Mouse (Mus musculus): ENCODE results near the gene Cab39l.
A peak's percentile ranks its signal among the peaks of the same experiment; 100 is the strongest.
"Not testable (repeated sequence)": the region's sequence is repeated elsewhere in the genome, so short reads cannot be mapped to it uniquely, and the experiment has no call there.

The Cab39l gene

DNA sequence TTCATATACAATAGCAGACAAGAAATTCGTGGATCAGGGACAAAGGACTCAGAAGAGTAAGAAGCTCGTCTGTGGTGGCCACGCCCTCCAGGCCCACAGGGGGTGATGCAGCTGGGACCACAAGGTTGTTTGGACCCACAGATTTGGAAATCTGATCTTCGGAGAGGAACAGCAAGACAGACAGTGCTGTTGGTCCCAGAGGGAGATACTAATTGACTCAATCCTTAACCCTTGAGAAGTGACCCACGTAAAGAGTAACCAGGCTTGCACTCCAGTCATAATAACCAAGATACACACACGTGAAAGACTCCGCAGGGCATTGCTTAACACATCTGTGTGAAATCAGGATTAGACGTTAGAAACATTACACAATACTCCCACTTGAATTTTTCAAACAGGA lies 151.1 kb downstream of the Cab39l start:
- no peak for DNase-seq

GRCm38 (mm10) chr14:59592593-59592992 lies 151.8 kb downstream of the Cab39l start:
- DNase-seq: no peak

DNA sequence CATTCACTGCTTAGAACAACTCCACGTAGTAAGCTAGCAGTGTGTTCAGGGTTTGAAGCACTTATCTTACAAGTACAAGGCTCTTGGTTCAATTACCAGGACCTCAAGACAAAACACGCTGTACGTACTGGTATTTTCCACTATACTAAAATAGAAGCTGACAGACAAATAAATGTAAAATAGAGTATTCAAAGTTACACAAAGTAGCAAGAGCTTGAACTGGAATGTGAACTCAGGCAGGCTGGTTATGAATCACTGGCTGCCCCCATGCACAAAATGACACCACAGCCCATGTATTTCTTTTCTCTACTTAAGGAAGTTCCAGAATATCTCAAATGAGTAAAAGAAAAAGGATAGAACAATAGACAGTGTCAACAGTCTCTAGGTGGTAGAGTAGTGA lies 154.2 kb downstream of the Cab39l start:
- no peak for DNase-seq

GRCm38 (mm10) chr14:59597398-59598259 lies 156.9 kb downstream of the Cab39l start, which contains the start of gene Cdadc1:
Cdadc1 (minus strand) TSS chr14:59597959.
- peak; percentile 98 to 100 for DNase-seq

GRCm38 (mm10) chr14:59598260-59598627 lies 157.5 kb downstream of the Cab39l start:
- DNase-seq: no peak

DNA sequence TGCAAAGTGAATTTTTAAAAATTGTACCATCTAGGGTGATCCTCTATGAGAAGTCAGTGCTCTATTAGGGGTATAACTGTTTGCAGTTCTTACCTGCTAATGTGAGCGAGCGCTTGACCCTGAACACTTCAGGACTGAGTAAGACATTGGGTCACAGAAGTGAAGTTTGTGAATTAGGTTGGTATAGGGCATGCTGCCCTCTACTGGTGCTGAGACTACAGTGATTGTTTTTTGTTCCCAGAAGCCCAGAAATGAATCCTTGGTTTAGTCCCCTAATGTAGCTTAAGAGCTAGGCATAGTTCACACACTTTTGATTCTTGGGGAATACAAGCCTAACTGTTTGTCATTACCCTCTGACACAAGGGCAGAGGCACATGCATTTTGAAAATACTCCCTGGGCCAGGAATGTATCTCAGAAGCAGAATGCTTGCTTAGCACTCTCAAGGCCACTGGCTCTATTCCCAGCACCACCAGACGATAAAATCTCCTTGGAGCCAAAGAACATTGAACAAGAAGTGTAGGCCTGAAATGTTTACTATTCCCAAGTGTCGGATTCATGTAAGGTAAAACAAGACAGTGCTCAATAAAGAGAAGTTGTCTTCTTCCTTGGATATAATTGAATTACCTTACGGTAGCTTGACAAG lies 163.4 kb downstream of the Cab39l start:
- DNase-seq: peak in 1 of 2 experiments; percentile 37

- DNase-seq: peak; percentile 65 to 83
Observed at GRCm38 (mm10) chr14:59605671-59606353, 165.0 kb downstream of the Cab39l start.

DNA sequence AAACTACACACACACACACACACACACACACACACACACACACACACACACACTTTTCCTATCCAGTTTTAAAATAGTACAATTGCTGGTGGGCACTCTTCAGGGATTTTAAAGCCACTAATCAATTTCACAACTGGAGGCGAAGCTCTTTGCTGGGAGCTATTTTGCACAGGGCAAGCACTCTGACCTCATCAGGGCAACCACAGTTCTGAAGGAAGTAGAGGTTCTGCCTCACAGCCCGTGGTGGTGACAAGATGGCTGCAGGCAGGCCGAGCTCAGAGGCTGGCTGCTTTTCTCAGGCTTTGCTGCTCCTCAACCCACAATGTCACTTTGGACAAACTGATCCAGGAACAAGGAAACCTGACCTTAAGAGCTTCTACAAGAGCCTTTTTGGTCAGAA lies 166.2 kb downstream of the Cab39l start:
- DNase-seq: no peak

DNA sequence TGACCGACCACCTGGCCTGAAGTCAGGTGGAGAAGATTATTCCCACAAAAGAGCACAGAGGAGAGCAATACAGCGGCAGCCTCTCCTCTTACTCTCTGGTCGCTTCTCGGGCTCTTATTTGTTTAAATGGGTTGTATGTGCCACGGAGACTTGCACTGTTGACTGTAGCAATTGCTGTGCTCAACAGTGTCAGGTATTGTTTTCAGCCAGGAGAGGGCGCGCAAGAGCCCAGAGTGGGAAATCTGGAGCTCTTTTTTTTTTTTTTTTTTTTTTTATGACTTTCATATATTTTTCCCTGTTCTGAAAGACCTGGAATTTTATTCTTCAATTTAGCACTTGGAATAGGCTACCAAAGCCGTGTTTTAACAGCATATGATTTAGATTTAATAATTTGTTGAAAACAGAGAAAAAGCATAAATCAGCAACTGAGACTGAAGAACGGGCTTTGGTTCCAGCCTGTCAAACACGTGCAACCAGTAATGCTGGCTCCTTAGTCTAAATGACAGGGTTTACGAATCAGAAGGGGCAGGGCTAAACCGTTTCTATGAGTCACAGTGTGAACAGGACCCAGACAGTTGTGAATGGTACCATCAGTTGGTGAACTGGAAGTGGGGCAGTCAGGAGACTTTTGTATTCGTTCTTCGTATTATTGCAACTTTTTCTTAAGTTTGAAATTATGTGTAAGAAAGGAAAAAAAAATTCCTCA lies 172.3 kb downstream of the Cab39l start:
- DNase-seq: peak; percentile 58 to 82

DNA sequence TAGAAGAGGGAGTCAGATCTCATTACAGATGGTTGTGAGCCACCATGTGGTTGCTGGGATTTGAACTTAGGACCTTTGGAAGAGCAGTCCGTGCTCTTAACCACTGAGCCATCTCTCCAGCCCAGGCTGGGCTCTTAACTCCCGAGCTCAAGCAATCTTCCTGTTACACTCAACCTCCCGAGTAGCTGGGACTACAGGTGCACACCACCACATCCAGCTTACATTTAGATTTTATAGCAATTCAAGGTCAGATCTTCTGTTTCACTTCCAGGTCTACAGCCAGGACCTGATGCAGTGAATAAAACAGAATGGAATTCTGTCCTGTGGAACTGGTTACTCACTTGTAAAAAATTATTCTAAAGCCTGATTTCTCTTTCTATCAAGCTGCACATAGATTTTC lies 173.4 kb downstream of the Cab39l start:
- DNase-seq: not testable (repeated sequence)

DNA sequence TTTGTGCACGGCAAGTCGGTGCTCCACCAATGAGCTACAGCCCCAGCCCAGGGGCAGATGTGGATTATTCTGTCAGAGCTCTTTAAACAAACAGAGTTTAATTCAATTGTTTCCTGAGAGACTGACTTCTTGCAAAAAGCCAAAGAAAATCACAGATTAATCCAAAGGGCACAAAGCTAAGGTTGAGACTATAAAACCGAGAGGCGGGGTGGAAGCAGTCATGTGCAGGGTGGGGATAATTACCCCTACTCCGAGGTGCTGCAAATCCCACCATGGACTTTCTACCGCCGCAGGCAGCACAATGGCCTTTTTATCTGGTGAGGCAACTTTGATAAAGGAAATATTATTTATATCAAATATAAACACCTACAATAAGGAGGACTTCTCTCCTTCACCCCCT lies 176.0 kb downstream of the Cab39l start:
- no peak for DNase-seq

DNA sequence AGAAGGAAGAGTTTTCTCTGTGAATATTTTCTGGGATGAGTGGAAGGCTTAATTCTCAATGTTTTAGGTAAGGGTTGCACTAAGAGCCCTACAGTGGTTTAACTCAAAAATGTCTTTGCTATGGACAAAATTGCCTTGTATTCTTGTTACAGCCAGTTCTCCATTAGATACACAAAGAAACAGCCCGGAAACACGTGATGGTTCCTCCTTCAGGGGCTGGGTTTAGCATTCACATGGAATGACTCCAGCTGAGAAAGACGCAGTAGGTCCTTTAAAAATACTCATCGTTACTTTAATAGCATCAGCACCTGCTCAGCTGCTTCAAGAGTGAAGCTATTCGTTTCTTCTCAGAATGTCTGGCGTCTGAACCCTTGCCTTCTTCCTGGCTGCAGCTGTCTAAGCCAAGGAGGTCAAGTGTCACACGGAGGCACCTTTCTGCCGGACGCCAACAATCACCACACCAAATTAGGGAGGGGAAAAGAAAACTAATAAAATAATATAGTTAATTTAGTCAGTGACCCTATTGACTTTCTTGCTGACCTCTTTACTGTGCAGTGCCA lies 183.6 kb downstream of the Cab39l start:
- no peak for DNase-seq

- peak; percentile 43 to 50 for DNase-seq
Observed at GRCm38 (mm10) chr14:59625158-59625805, 184.5 kb downstream of the Cab39l start, which contains the start of gene Shisa2. Shisa2 (plus strand) TSS chr14:59625308.

DNA sequence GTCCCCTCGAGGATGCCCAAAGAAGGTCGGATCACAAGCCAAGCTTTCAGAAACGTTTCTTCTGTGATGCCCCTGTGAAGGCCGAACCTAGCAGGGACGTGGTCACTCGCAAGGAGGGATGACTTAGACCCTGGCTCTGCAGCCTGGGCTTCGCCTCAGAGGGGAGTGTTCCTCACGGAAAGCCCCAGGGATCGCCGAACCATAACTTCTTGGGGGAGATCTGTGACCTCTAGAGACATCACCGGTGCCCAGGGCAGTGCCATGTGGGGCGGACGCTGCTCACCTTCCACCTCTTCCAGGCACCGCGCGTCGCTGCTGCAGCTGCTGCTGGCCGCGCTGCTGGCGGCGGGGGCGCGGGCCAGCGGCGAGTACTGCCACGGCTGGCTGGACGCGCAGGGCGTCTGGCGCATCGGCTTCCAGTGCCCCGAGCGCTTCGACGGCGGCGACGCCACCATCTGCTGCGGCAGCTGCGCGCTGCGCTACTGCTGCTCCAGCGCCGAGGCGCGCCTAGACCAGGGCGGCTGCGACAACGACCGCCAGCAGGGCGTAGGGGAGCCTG lies 185.1 kb downstream of the Cab39l start:
- DNase-seq: peak; percentile 27 to 35

GRCm38 (mm10) chr14:59626711-59627110 lies 185.9 kb downstream of the Cab39l start:
- DNase-seq: no peak

GRCm38 (mm10) chr14:59627142-59627680 lies 186.4 kb downstream of the Cab39l start:
- DNase-seq: no peak

DNA sequence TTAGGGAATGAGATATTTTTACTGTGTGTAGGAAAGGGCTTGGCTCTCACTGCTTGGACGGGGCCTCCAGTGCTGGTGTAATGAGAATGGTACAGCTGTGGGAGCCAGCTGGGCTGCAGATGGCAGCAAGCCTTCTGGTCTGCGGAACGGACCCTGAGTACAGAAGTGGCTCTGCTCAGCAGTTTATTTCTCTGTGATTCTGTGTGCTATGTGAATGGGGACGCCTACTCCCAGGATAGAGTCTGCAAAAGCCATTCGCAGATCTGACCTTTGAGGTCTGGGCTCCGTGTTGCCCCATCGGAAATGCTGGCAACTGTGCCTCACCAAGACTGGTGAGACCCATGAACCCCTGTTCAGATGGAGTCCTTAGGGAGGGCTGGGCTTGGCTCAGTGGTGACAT lies 187.1 kb downstream of the Cab39l start:
- no peak for DNase-seq

DNA sequence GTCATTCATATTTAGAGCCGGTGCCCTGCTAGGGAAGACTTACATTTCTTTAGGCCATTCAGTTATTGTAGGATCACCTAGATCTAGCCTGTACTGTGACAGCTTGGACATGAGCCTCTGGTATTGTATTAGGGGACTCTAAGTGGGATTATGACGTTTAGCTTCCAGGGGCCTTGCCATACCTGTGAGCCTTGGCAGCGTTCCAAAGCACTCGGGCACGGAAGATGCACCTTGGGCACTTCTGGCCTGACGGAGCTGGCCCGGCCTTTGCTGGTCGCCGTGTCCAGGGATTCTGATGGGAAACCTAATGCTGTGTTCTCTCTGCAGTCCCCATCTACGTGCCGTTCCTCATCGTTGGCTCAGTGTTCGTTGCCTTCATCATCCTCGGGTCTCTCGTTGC lies 188.5 kb downstream of the Cab39l start:
- no peak for DNase-seq

- no peak for DNase-seq
Observed at GRCm38 (mm10) chr14:59630096-59630495, 189.3 kb downstream of the Cab39l start.

DNA sequence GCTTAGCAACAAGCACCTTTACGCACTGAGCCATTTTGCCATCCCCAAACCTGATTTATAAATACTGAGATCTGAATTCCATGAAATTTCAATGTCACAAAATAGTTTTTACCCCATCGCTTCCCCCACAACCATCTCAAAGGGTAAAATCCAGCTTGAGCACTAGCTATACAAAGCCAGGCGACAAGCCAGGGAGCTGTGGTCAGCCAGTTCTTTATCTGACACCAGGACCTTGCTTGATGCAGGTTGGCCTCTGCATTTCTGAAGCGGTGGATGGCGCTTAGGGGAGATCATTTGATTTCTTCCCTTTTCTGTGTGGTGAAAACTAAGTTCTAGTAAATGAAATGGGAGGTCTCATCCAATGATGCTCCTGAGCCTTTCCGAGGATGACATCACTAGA lies 191.3 kb downstream of the Cab39l start:
- no peak for DNase-seq

DNA sequence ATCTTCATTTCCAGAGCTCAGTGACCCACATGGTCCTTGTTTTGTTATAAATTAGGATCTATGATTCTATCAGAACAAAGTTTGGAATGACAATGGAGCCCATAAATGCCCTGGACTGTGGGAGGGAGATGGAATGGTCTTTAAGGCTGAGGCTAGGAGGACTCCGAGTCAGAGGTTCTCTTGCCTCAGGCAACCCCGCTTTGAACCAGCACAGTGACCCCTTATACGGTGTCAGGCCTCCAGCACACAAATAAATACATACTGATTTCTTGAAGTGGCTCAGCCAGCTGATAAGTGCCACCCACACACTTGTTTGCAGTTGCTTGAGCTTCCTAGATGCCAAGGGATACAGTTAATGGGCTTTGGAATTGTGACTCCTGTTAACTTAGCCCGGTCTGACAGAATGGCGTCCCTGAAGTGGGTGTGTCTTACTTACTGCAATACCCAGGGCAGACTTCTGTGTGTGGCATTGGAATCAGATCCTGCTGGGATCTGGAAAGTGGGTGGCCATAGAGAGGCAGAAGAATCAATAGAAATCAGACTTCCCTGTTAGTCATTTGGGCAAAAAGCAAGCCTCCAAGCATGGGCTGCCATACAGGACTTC lies 192.6 kb downstream of the Cab39l start:
- DNase-seq: no peak

Data from cerebellum, postnatal 25 days (tissue).